Mouse (Mus musculus): ENCODE measurements around the gene Gm17079. TPM values are rescaled to one million over a fixed set of nuclear protein-coding genes. Genes with fewer than 3 reads are reported as not detected.
"Not testable (repeated sequence)": the region's sequence is repeated elsewhere in the genome, so short reads cannot be mapped to it uniquely, and the experiment has no call there.

Gm17079 gene
- not detected in 2 replicates for polyA plus RNA-seq (2014; fragmentation: Nextera tagmentation; extraction: Ambion mirVana)

GRCm38 (mm10) chr14:51695368-51695767, at the start of gene Gm17079:
Gene Gm17079, minus strand, starts transcription at chr14:51695468.
- not testable (repeated sequence) for H3K4me2 ChIP-seq (replicated peaks); H3K36me3 ChIP-seq (replicated peaks; ENCODE audit: control insufficient read depth, insufficient read depth); H3K27me3 ChIP-seq (ENCODE audit: control insufficient read depth, insufficient read depth, low read length); DNase-seq (ENCODE audit: low spot score); H3K4me1 ChIP-seq (replicated peaks; ENCODE audit: control insufficient read depth, insufficient read depth, low read length); H3K27ac ChIP-seq; H3K9ac ChIP-seq; H3K4me3 ChIP-seq (replicated peaks; ENCODE audit: low read length); ATAC-seq (ENCODE audit: low FRiP score); H3K9me3 ChIP-seq (ENCODE audit: control insufficient read depth, low read length)
- WGBS = 100% methylated on average over 1 of the region's 2 CpGs

- DNase-seq (ENCODE audit: low spot score) (no peak), ATAC-seq (ENCODE audit: low FRiP score) (peak; percentile 46; the same call in 1 of the 2 replicates)
Measured at GRCm38 (mm10) chr14:51740347-51741170, 45.3 kb upstream of the Gm17079 start.

GRCm38 (mm10) chr14:51739150-51739993, 44.1 kb upstream of the Gm17079 start:
- WGBS = under 1% methylated on average over 24 of the region's 24 CpGs
- ATAC-seq (ENCODE audit: low FRiP score) (no peak), DNase-seq (ENCODE audit: low spot score) (no peak)
- Histone ChIP-seq H3K4me1 (replicated peaks; ENCODE audit: control insufficient read depth, insufficient read depth, low read length) (peaks cover 7% of the 10 kb centered on the region; the same call in 1 of the 2 replicates), H3K9ac (no peak overlapping the region), H3K27me3 (ENCODE audit: control insufficient read depth, insufficient read depth, low read length) (peaks cover 43% of the 10 kb centered on the region), H3K4me2 (replicated peaks) (peak overlapping the region; percentile 64), H3K27ac (no peak overlapping the region), H3K36me3 (replicated peaks; ENCODE audit: control insufficient read depth, insufficient read depth) (no peaks in the 10 kb centered on the region), H3K4me3 (replicated peaks; ENCODE audit: low read length) (peak overlapping the region; percentile 25), H3K9me3 (ENCODE audit: control insufficient read depth, low read length) (no peaks in the 10 kb centered on the region)

More at GRCm38 (mm10) chr14:51740347-51741170, 45.3 kb upstream of the Gm17079 start:
- Histone ChIP-seq H3K9ac (no peak overlapping the region), H3K27me3 (ENCODE audit: control insufficient read depth, insufficient read depth, low read length) (peaks cover 43% of the 10 kb centered on the region), H3K9me3 (ENCODE audit: control insufficient read depth, low read length) (no peaks in the 10 kb centered on the region), H3K4me1 (replicated peaks; ENCODE audit: control insufficient read depth, insufficient read depth, low read length) (peaks cover 7% of the 10 kb centered on the region; the same call in 1 of the 2 replicates), H3K4me2 (replicated peaks) (peak overlapping the region; percentile 64), H3K27ac (no peak overlapping the region), H3K4me3 (replicated peaks; ENCODE audit: low read length) (peak overlapping the region; percentile 32), H3K36me3 (replicated peaks; ENCODE audit: control insufficient read depth, insufficient read depth) (no peaks in the 10 kb centered on the region)
- under 1% methylated on average over 42 of the region's 42 CpGs for WGBS

GRCm38 (mm10) chr14:51738411-51739149, 43.3 kb upstream of the Gm17079 start:
- no peak for DNase-seq (ENCODE audit: low spot score)
- H3K4me1 ChIP-seq (replicated peaks; ENCODE audit: control insufficient read depth, insufficient read depth, low read length) = peaks cover 7% of the 10 kb centered on the region; the same call in 1 of the 2 replicates

GRCm38 (mm10) chr14:51737967-51738366, 42.7 kb upstream of the Gm17079 start:
- ATAC-seq (ENCODE audit: low FRiP score) = no peak
- Histone ChIP-seq H3K36me3 (replicated peaks; ENCODE audit: control insufficient read depth, insufficient read depth) (no peaks in the 10 kb centered on the region), H3K27ac (no peak overlapping the region), H3K27me3 (ENCODE audit: control insufficient read depth, insufficient read depth, low read length) (peaks cover 43% of the 10 kb centered on the region), H3K4me1 (replicated peaks; ENCODE audit: control insufficient read depth, insufficient read depth, low read length) (peaks cover 7% of the 10 kb centered on the region; the same call in 1 of the 2 replicates), H3K4me3 (replicated peaks; ENCODE audit: low read length) (no peak overlapping the region), H3K4me2 (replicated peaks) (no peak overlapping the region), H3K9me3 (ENCODE audit: control insufficient read depth, low read length) (no peaks in the 10 kb centered on the region), H3K9ac (no peak overlapping the region)
- DNase-seq (ENCODE audit: low spot score) = no peak
- WGBS = 16% methylated on average over 12 of the region's 12 CpGs

More at GRCm38 (mm10) chr14:51738411-51739149, 43.3 kb upstream of the Gm17079 start:
- H3K4me2 ChIP-seq (replicated peaks) = peak overlapping the region; percentile 64
- no peaks in the 10 kb centered on the region for H3K9me3 ChIP-seq (ENCODE audit: control insufficient read depth, low read length)
- ATAC-seq (ENCODE audit: low FRiP score) = no peak
- 4% methylated on average over 29 of the region's 29 CpGs for WGBS
- no peaks in the 10 kb centered on the region for H3K36me3 ChIP-seq (replicated peaks; ENCODE audit: control insufficient read depth, insufficient read depth)
- no peak overlapping the region for H3K9ac ChIP-seq
- H3K27ac ChIP-seq = no peak overlapping the region
- peak overlapping the region; percentile 25 for H3K4me3 ChIP-seq (replicated peaks; ENCODE audit: low read length)
- peaks cover 43% of the 10 kb centered on the region for H3K27me3 ChIP-seq (ENCODE audit: control insufficient read depth, insufficient read depth, low read length)

- Histone ChIP-seq H3K9me3 (ENCODE audit: control insufficient read depth, low read length) (no peaks in the 10 kb centered on the region), H3K36me3 (replicated peaks; ENCODE audit: control insufficient read depth, insufficient read depth) (no peaks in the 10 kb centered on the region), H3K27ac (no peak within 1 kb of the TSS), H3K9ac (no peak within 1 kb of the TSS), H3K27me3 (ENCODE audit: control insufficient read depth, insufficient read depth, low read length) (no peaks in the 10 kb centered on the region), H3K4me1 (replicated peaks; ENCODE audit: control insufficient read depth, insufficient read depth, low read length) (no peaks in the 10 kb centered on the region), H3K4me2 (replicated peaks) (no peak within 1 kb of the TSS), H3K4me3 (replicated peaks; ENCODE audit: low read length) (no peak within 1 kb of the TSS)
- ATAC-seq (ENCODE audit: low FRiP score) (no peak), DNase-seq (ENCODE audit: low spot score) (no peak)
- WGBS = 39% methylated on average over 1 of the region's 1 CpGs
Measured at GRCm38 (mm10) chr14:51717083-51717482, 21.8 kb upstream of the Gm17079 start, which contains the start of gene Gm5800. Gene Gm5800, minus strand, starts transcription at chr14:51717183.

GRCm38 (mm10) chr14:51677269-51677668, 18.0 kb downstream of the Gm17079 start:
- Histone ChIP-seq H3K27ac (no peak overlapping the region), H3K4me3 (replicated peaks; ENCODE audit: low read length) (no peak overlapping the region), H3K4me1 (replicated peaks; ENCODE audit: control insufficient read depth, insufficient read depth, low read length) (no peaks in the 10 kb centered on the region), H3K9ac (no peak overlapping the region), H3K9me3 (ENCODE audit: control insufficient read depth, low read length) (no peaks in the 10 kb centered on the region), H3K27me3 (ENCODE audit: control insufficient read depth, insufficient read depth, low read length) (no peaks in the 10 kb centered on the region), H3K36me3 (replicated peaks; ENCODE audit: control insufficient read depth, insufficient read depth) (no peaks in the 10 kb centered on the region), H3K4me2 (replicated peaks) (no peak overlapping the region)
- DNase-seq (ENCODE audit: low spot score) = no peak
- WGBS = 94% methylated on average over 5 of the region's 5 CpGs
- ATAC-seq (ENCODE audit: low FRiP score) = no peak
